Mouse (Mus musculus): ENCODE data around the gene Fgfr4. TPM values are rescaled to one million over a fixed set of nuclear protein-coding genes. Genes with fewer than 3 reads are reported as not detected.
"Not testable (repeated sequence)": the region's sequence is repeated elsewhere in the genome, so short reads cannot be mapped to it uniquely, and the experiment has no call there.

Gene Fgfr4
- polyA plus RNA-seq, 1 experiment from 2014 or later: 0.80 TPM

- no peaks in the 10 kb centered on the region for H3K36me3 ChIP-seq (ENCODE audit: control insufficient read depth, insufficient read depth)
- H3K4me2 ChIP-seq (ENCODE audit: low read depth, low read length): peak overlapping the region; percentile 64
- H3K9me3 ChIP-seq (replicated peaks; ENCODE audit: control insufficient read depth, low read length): no peaks in the 10 kb centered on the region; the same call in 1 of the 2 replicates
- 71% methylated on average over 2 of the region's 2 CpGs for WGBS
- peak overlapping the region; percentile 47 for H3K4me3 ChIP-seq (ENCODE audit: low read length)
- no peak for ATAC-seq (replicated peaks; ENCODE audit: extremely low read depth, insufficient read depth, low FRiP score)
- no peaks in the 10 kb centered on the region for H3K27me3 ChIP-seq (ENCODE audit: control insufficient read depth, insufficient read depth, low read length)
- no peak overlapping the region; the same call in 1 of the 2 replicates for H3K9ac ChIP-seq (ENCODE audit: low read length)
- no peak overlapping the region; the same call in 1 of the 2 replicates for H3K27ac ChIP-seq (ENCODE audit: low read length)
- H3K4me1 ChIP-seq (ENCODE audit: control insufficient read depth, insufficient read depth, low read length): peaks cover 5% of the 10 kb centered on the region; the same call in 1 of the 2 replicates
These were observed 29.3 kb downstream of the Fgfr4 start for GRCm38 (mm10) chr13:55181786-55182172.

- Histone ChIP-seq H3K4me3 (ENCODE audit: low read length) (peak overlapping the region; percentile 47), H3K9ac (ENCODE audit: low read length) (peak overlapping the region; percentile 63)
- WGBS: 4% methylated on average over 23 of the region's 23 CpGs
These were observed 29.9 kb downstream of the Fgfr4 start for GRCm38 (mm10) chr13:55182173-55182894.

GRCm38 (mm10) chr13:55183382-55183781 is 30.9 kb downstream of the Fgfr4 start:
- no peak overlapping the region for H3K27ac ChIP-seq (ENCODE audit: low read length)
- no peaks in the 10 kb centered on the region for H3K27me3 ChIP-seq (ENCODE audit: control insufficient read depth, insufficient read depth, low read length)
- H3K9ac ChIP-seq (ENCODE audit: low read length): no peak overlapping the region
- ATAC-seq (replicated peaks; ENCODE audit: extremely low read depth, insufficient read depth, low FRiP score): no peak
- H3K36me3 ChIP-seq (ENCODE audit: control insufficient read depth, insufficient read depth): no peaks in the 10 kb centered on the region
- H3K4me1 ChIP-seq (ENCODE audit: control insufficient read depth, insufficient read depth, low read length): peaks cover 5% of the 10 kb centered on the region; the same call in 1 of the 2 replicates
- H3K4me3 ChIP-seq (ENCODE audit: low read length): no peak overlapping the region
- 79% methylated on average over 6 of the region's 6 CpGs for WGBS
- no peak overlapping the region for H3K4me2 ChIP-seq (ENCODE audit: low read depth, low read length)
- no peaks in the 10 kb centered on the region; the same call in 1 of the 2 replicates for H3K9me3 ChIP-seq (replicated peaks; ENCODE audit: control insufficient read depth, low read length)

More at GRCm38 (mm10) chr13:55182173-55182894, 29.9 kb downstream of the Fgfr4 start:
- Histone ChIP-seq H3K36me3 (ENCODE audit: control insufficient read depth, insufficient read depth) (no peaks in the 10 kb centered on the region), H3K4me2 (ENCODE audit: low read depth, low read length) (peak overlapping the region; percentile 64), H3K4me1 (ENCODE audit: control insufficient read depth, insufficient read depth, low read length) (peaks cover 5% of the 10 kb centered on the region; the same call in 1 of the 2 replicates), H3K27me3 (ENCODE audit: control insufficient read depth, insufficient read depth, low read length) (no peaks in the 10 kb centered on the region), H3K27ac (ENCODE audit: low read length) (peak overlapping the region; percentile 78), H3K9me3 (replicated peaks; ENCODE audit: control insufficient read depth, low read length) (no peaks in the 10 kb centered on the region; the same call in 1 of the 2 replicates)
- peak; percentile 86 for ATAC-seq (replicated peaks; ENCODE audit: extremely low read depth, insufficient read depth, low FRiP score)

GRCm38 (mm10) chr13:55187062-55187461 is 34.6 kb downstream of the Fgfr4 start:
- not testable (repeated sequence) for H3K27ac ChIP-seq (ENCODE audit: low read length); H3K4me3 ChIP-seq (ENCODE audit: low read length); H3K4me2 ChIP-seq (ENCODE audit: low read depth, low read length); H3K9me3 ChIP-seq (replicated peaks; ENCODE audit: control insufficient read depth, low read length); ATAC-seq (replicated peaks; ENCODE audit: extremely low read depth, insufficient read depth, low FRiP score); H3K9ac ChIP-seq (ENCODE audit: low read length); H3K36me3 ChIP-seq (ENCODE audit: control insufficient read depth, insufficient read depth); H3K27me3 ChIP-seq (ENCODE audit: control insufficient read depth, insufficient read depth, low read length)
- peaks cover 16% of the 10 kb centered on the region for H3K4me1 ChIP-seq (ENCODE audit: control insufficient read depth, insufficient read depth, low read length)
- WGBS: 15% methylated on average over 3 of the region's 9 CpGs

- Histone ChIP-seq H3K27ac (ENCODE audit: low read length) (peak overlapping the region; percentile 87), H3K36me3 (ENCODE audit: control insufficient read depth, insufficient read depth) (no peaks in the 10 kb centered on the region), H3K4me2 (ENCODE audit: low read depth, low read length) (peak overlapping the region; percentile 97), H3K9ac (ENCODE audit: low read length) (peak overlapping the region; percentile 79), H3K4me1 (ENCODE audit: control insufficient read depth, insufficient read depth, low read length) (peaks cover 14% of the 10 kb centered on the region), H3K27me3 (ENCODE audit: control insufficient read depth, insufficient read depth, low read length) (no peaks in the 10 kb centered on the region), H3K4me3 (ENCODE audit: low read length) (peak overlapping the region; percentile 67), H3K9me3 (replicated peaks; ENCODE audit: control insufficient read depth, low read length) (no peaks in the 10 kb centered on the region)
- 6% methylated on average over 12 of the region's 12 CpGs for WGBS
- ATAC-seq (replicated peaks; ENCODE audit: extremely low read depth, insufficient read depth, low FRiP score): peak; percentile 14; the same call in 1 of the 2 replicates
These were observed 37.2 kb downstream of the Fgfr4 start for GRCm38 (mm10) chr13:55189531-55190107.

- Histone ChIP-seq H3K4me1 (ENCODE audit: control insufficient read depth, insufficient read depth, low read length) (peaks cover 14% of the 10 kb centered on the region), H3K36me3 (ENCODE audit: control insufficient read depth, insufficient read depth) (no peaks in the 10 kb centered on the region), H3K27ac (ENCODE audit: low read length) (peak overlapping the region; percentile 87), H3K9me3 (replicated peaks; ENCODE audit: control insufficient read depth, low read length) (no peaks in the 10 kb centered on the region), H3K27me3 (ENCODE audit: control insufficient read depth, insufficient read depth, low read length) (no peaks in the 10 kb centered on the region), H3K4me3 (ENCODE audit: low read length) (peak overlapping the region; percentile 67), H3K9ac (ENCODE audit: low read length) (peak overlapping the region; percentile 79), H3K4me2 (ENCODE audit: low read depth, low read length) (peak overlapping the region; percentile 97)
- peak; percentile 99 for ATAC-seq (replicated peaks; ENCODE audit: extremely low read depth, insufficient read depth, low FRiP score)
- WGBS: 2% methylated on average over 34 of the region's 34 CpGs
These were observed 37.9 kb downstream of the Fgfr4 start for GRCm38 (mm10) chr13:55190121-55190868.

- Histone ChIP-seq H3K27me3 (ENCODE audit: control insufficient read depth, insufficient read depth, low read length) (no peaks in the 10 kb centered on the region), H3K9ac (ENCODE audit: low read length) (no peak overlapping the region), H3K27ac (ENCODE audit: low read length) (no peak overlapping the region), H3K36me3 (ENCODE audit: control insufficient read depth, insufficient read depth) (no peaks in the 10 kb centered on the region), H3K4me3 (ENCODE audit: low read length) (no peak overlapping the region), H3K4me2 (ENCODE audit: low read depth, low read length) (no peak overlapping the region), H3K4me1 (ENCODE audit: control insufficient read depth, insufficient read depth, low read length) (peaks cover 14% of the 10 kb centered on the region), H3K9me3 (replicated peaks; ENCODE audit: control insufficient read depth, low read length) (no peaks in the 10 kb centered on the region)
- WGBS: 83% methylated on average over 5 of the region's 5 CpGs
- no peak for ATAC-seq (replicated peaks; ENCODE audit: extremely low read depth, insufficient read depth, low FRiP score)
These were observed 39.1 kb downstream of the Fgfr4 start for GRCm38 (mm10) chr13:55191535-55191934.

GRCm38 (mm10) chr13:55202758-55203157 is 50.3 kb downstream of the Fgfr4 start:
- not testable (repeated sequence) for H3K4me3 ChIP-seq (ENCODE audit: low read length); H3K27ac ChIP-seq (ENCODE audit: low read length); H3K27me3 ChIP-seq (ENCODE audit: control insufficient read depth, insufficient read depth, low read length); H3K4me1 ChIP-seq (ENCODE audit: control insufficient read depth, insufficient read depth, low read length); H3K9ac ChIP-seq (ENCODE audit: low read length); H3K36me3 ChIP-seq (ENCODE audit: control insufficient read depth, insufficient read depth); H3K4me2 ChIP-seq (ENCODE audit: low read depth, low read length); H3K9me3 ChIP-seq (replicated peaks; ENCODE audit: control insufficient read depth, low read length); ATAC-seq (replicated peaks; ENCODE audit: extremely low read depth, insufficient read depth, low FRiP score)
- WGBS: 88% methylated on average over 4 of the region's 4 CpGs
